Comparison of ENCODE assay signal across 16 mouse cellular contexts in the genomic region with DNA sequence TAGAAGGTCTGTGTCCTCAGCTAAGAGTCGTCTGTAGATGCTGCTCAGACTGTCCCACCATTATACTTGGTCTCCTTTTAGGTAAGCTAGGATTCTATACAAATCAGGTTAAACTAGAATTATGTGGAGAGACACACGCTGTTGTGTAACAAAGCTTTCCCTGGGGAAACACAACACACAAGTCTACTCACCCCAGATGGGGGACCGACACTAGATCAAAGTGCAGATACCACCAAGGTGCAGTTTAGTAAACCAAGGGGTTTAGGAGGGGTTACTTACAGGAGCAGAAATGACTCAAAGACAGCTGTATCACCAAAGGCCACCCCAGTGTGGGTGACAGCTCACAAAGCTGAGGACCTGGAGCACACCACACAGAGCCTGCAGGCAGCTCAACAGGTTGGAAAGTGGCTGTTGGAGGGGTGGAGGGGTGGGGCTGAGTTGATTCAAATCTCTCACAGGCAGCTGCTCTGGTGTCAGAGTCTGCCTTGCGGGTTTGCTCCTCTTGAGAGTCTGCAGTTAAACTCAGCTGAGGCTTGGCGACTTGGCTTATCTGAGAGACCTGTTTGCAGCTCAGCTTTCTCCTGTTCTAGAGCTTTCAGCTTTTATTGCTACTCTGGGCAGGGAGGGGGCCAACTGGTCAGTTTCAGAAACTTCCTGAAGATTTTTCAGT. TPM values are rescaled to one million over a fixed set of nuclear protein-coding genes. Genes with fewer than 3 reads are reported as not detected.
A peak's percentile ranks its signal among the peaks of the same experiment; 100 is the strongest.
DNase-seq lines count a peak whose midpoint lies in the region; ATAC-seq and TF ChIP-seq lines count a peak whose summit lies in the region.
"Had no signal": no experiment of that assay in that cellular context is flagged by ENCODE, and none has a peak within 500 bp of the region (broad histone marks: within the 10 kb centered on the region; RNA-seq: fewer than 3 reads in every experiment).

No protein-coding gene starts in this region.

- H3K4me3 ChIP-seq in intestine, embryonic 14.5 days (ENCODE audit: low read depth, low read length): no peak overlapping the region
- H3K4me3 ChIP-seq in intestine, postnatal 0 days (ENCODE audit: low read depth, low read length): no peak overlapping the region
- H3K4me3 ChIP-seq in intestine, embryonic 16.5 days (ENCODE audit: low read length): no peak overlapping the region
- H3K4me3 ChIP-seq: embryonic facial prominence, embryonic 15.5 days; heart, embryonic 12.5 days had no signal

- WGBS in intestine, embryonic 14.5 days: 44% methylated on average over 5 of the region's 5 CpGs
- 39% methylated on average over 5 of the region's 5 CpGs for WGBS in intestine, postnatal 0 days
- 42% methylated on average over 5 of the region's 5 CpGs for WGBS in intestine, embryonic 16.5 days

- intact Hi-C loops in gastrocnemius, postnatal 14 days (cut with DNase I; ENCODE audit: low total_unique reads): no loop called here

- TF ChIP-seq CTCF in intestine, postnatal 0 days (IDR thresholded peaks at IDR 0.05; ENCODE audit: low read depth): no peak

- H3K4me1 ChIP-seq in intestine, embryonic 14.5 days (replicated peaks; ENCODE audit: control insufficient read depth, insufficient read depth, low read length): no peaks in the 10 kb centered on the region
- H3K4me1 ChIP-seq in intestine, postnatal 0 days (replicated peaks; ENCODE audit: control insufficient read depth, insufficient read depth, low read length): 0 out of 2 replicates have a peak, but pooled peaks cover 4% of the 10 kb centered on the region
- H3K4me1 ChIP-seq in intestine, embryonic 16.5 days (ENCODE audit: control insufficient read depth, insufficient read depth, low read length): peaks cover 8% of the 10 kb centered on the region; the same call in 1 of the 2 replicates
- H3K4me1 ChIP-seq: embryonic facial prominence, embryonic 15.5 days had no signal

- no peak overlapping the region for H3K4me2 ChIP-seq in intestine, embryonic 14.5 days (ENCODE audit: low read length)
- no peak overlapping the region for H3K4me2 ChIP-seq in intestine, postnatal 0 days (replicated peaks; ENCODE audit: low read depth)
- peak overlapping the region; percentile 19; the same call in 1 of the 2 replicates for H3K4me2 ChIP-seq in intestine, embryonic 16.5 days (ENCODE audit: low read depth, low read length)
- H3K4me2 ChIP-seq: embryonic facial prominence, embryonic 15.5 days; heart, embryonic 12.5 days had no signal

- no peaks in the 10 kb centered on the region for H3K9me3 ChIP-seq in intestine, embryonic 14.5 days (ENCODE audit: control insufficient read depth, low read length)
- H3K9me3 ChIP-seq in intestine, postnatal 0 days (ENCODE audit: control insufficient read depth): no peaks in the 10 kb centered on the region
- no peaks in the 10 kb centered on the region for H3K9me3 ChIP-seq in intestine, embryonic 16.5 days (ENCODE audit: control insufficient read depth, low read length)
- H3K9me3 ChIP-seq: embryonic facial prominence, embryonic 15.5 days; heart, embryonic 12.5 days had no signal

- H3K36me3 ChIP-seq in intestine, embryonic 14.5 days (ENCODE audit: control insufficient read depth, insufficient read depth, low read length): no peaks in the 10 kb centered on the region
- H3K36me3 ChIP-seq in intestine, postnatal 0 days (ENCODE audit: control insufficient read depth, insufficient read depth): no peaks in the 10 kb centered on the region
- H3K36me3 ChIP-seq in intestine, embryonic 16.5 days (ENCODE audit: control insufficient read depth, insufficient read depth, low read length): no peaks in the 10 kb centered on the region
- H3K36me3 ChIP-seq: embryonic facial prominence, embryonic 15.5 days; heart, embryonic 12.5 days had no signal

- H3K27me3 ChIP-seq in intestine, embryonic 14.5 days (replicated peaks; ENCODE audit: control insufficient read depth, insufficient read depth, low read length): no peaks in the 10 kb centered on the region
- no peaks in the 10 kb centered on the region for H3K27me3 ChIP-seq in intestine, postnatal 0 days (replicated peaks; ENCODE audit: control insufficient read depth, insufficient read depth, low read length)
- no peaks in the 10 kb centered on the region for H3K27me3 ChIP-seq in intestine, embryonic 16.5 days (replicated peaks; ENCODE audit: control insufficient read depth, insufficient read depth, low read length)
- H3K27me3 ChIP-seq: embryonic facial prominence, embryonic 15.5 days; heart, embryonic 12.5 days; Patski had no signal

- no peak for DNase-seq in intestine, embryonic 14.5 days (ENCODE audit: low spot score)
- peak; percentile 21 for DNase-seq in lung, postnatal 10 days
- peak; percentile 66 for DNase-seq in thymus, postnatal 14 days
- DNase-seq in gastrocnemius, postnatal 14 days: no peak
- DNase-seq: adrenal gland, postnatal 14 days; cerebellum, adult 8-10 months; kidney, postnatal 36 days; right cerebral cortex, postnatal 25 days had no signal

- H3K27ac ChIP-seq in intestine, embryonic 14.5 days (ENCODE audit: low read depth): 0 out of 2 replicates have a peak overlapping the region, but pooled peaks have one; percentile 6
- H3K27ac ChIP-seq in intestine, postnatal 0 days (ENCODE audit: low read depth, low read length): no peak overlapping the region
- H3K27ac ChIP-seq in intestine, embryonic 16.5 days (ENCODE audit: low read length): peak overlapping the region; percentile 41; the same call in 1 of the 2 replicates
- H3K27ac ChIP-seq: embryonic facial prominence, embryonic 15.5 days; hindbrain, postnatal 0 days had no signal

- ATAC-seq in intestine, embryonic 14.5 days (replicated peaks; ENCODE audit: low FRiP score, low TSS enrichment, low read depth): 0 out of 2 replicates have a peak, but pooled peaks have one; percentile 40
- ATAC-seq in intestine, postnatal 0 days: no peak
- peak; percentile 80 for ATAC-seq in intestine, embryonic 16.5 days
- no peak for ATAC-seq in erythroblast, adult 5-6 weeks (replicated peaks; ENCODE audit: low FRiP score, poor library complexity, severe bottlenecking)
- ATAC-seq in frontal cortex, adult (ENCODE audit: low TSS enrichment): no peak
- ATAC-seq: hindbrain, postnatal 0 days; Patski had no signal

- H3K9ac ChIP-seq in intestine, embryonic 14.5 days (ENCODE audit: low read length): no peak overlapping the region
- H3K9ac ChIP-seq in intestine, postnatal 0 days (ENCODE audit: low read depth, low read length): no peak overlapping the region
- no peak overlapping the region for H3K9ac ChIP-seq in intestine, embryonic 16.5 days (ENCODE audit: low read depth, low read length)
- H3K9ac ChIP-seq: embryonic facial prominence, embryonic 15.5 days; heart, embryonic 12.5 days had no signal

RNA-seq across cellular contexts. Expression of a gene that starts 6.5 kb away (rescaled TPM):
- 35.9 and 37.6 TPM in 2 replicates for polyA plus RNA-seq in intestine, embryonic 14.5 days (2014; fragmentation: Nextera tagmentation; extraction: Ambion mirVana)
- 55.9 and 56.0 TPM in 2 replicates for polyA plus RNA-seq in intestine, postnatal 0 days (2015; fragmentation: Nextera tagmentation; extraction: Ambion mirVana)
- polyA plus RNA-seq in intestine, embryonic 16.5 days (2015; fragmentation: Nextera tagmentation; extraction: Ambion mirVana): 51.4 and 61.1 TPM in 2 replicates
- under 1 TPM; 0.29 to 0.84 TPM for total RNA-seq in gastrocnemius, postnatal 14 days (2021)
- 0.96 and 2.1 TPM in 2 replicates for total RNA-seq in erythroblast, adult 5-6 weeks (2015; ENCODE audit: low replicate concordance)
- total RNA-seq in erythroblast, adult 5-6 weeks (2017; ENCODE audit: low replicate concordance): 2.4 and 12.4 TPM in 2 replicates

Comparison
In these comparisons a context has a peak if more than half of its experiments do, and no peak if none do; other contexts are left out.
1. ATAC-seq: peak in intestine, embryonic 14.5 days (single experiment) and intestine, embryonic 16.5 days (single experiment); none in intestine, postnatal 0 days (single experiment), erythroblast, adult 5-6 weeks (single experiment) and frontal cortex, adult (single experiment).
2. DNase-seq: peak in lung, postnatal 10 days (single experiment) and thymus, postnatal 14 days (single experiment); none in intestine, embryonic 14.5 days (single experiment) and gastrocnemius, postnatal 14 days (single experiment).